Mouse (Mus musculus) MEL (cell line): Measurements from ENCODE around the gene Minos1. TPM values are rescaled to one million over a fixed set of nuclear protein-coding genes. Genes with fewer than 3 reads are reported as not detected.

Experiments
- DNase-seq: peaks from one replicate; pipeline ENCODE4 v3.0.0; 2011; ENCODE audit warnings: low read depth, low spot score
- H3K27ac ChIP-seq: 2 replicates; pipeline ENCODE4 v1.5.1; 2012; ENCODE audit warnings: low read depth, mild to moderate bottlenecking, control low read depth, low read length, moderate library complexity; ENCODE audit not compliant: control insufficient read depth
- H3K27me3 ChIP-seq, 2 experiments: fragments of 150-350 bp in 1 of 2; sonication (generic) in 1 of 2; 2 replicates each; pipeline ENCODE4 v1.6.1; 2012; ENCODE audit warnings: low read length in 2 of 2, mild to moderate bottlenecking in 2 of 2, improper control_type of control experiment in 1 of 2, moderate library complexity in 1 of 2; ENCODE audit not compliant: insufficient read depth in 2 of 2, control insufficient read depth in 1 of 2
- H3K36me3 ChIP-seq, 2 experiments: 2 replicates each; pipeline ENCODE4 v1.6.1; 2012 to 2014; ENCODE audit warnings: low read length in 2 of 2, improper control_type of control experiment in 1 of 2, inconsistent platforms in 1 of 2, mild to moderate bottlenecking in 1 of 2; ENCODE audit not compliant: insufficient read depth in 2 of 2, control insufficient read depth in 1 of 2
- H3K4me1 ChIP-seq, 2 experiments: fragments of 150-350 bp in 1 of 2; sonication (generic) in 1 of 2; 2 replicates each; pipeline ENCODE4 v1.6.1; 2012; ENCODE audit warnings: low read length in 2 of 2, improper control_type of control experiment in 1 of 2, mild to moderate bottlenecking in 1 of 2; ENCODE audit not compliant: insufficient read depth in 2 of 2, control insufficient read depth in 1 of 2
- H3K4me3 ChIP-seq, 2 experiments: fragments of 150-350 bp in 1 of 2; sonication (generic) in 1 of 2; 2 replicates each; pipeline ENCODE4 v1.5.1; 2012; ENCODE audit warnings: low read depth in 2 of 2, low read length in 2 of 2, mild to moderate bottlenecking in 2 of 2, moderate library complexity in 2 of 2, control low read depth in 1 of 2, improper control_type of control experiment in 1 of 2; ENCODE audit not compliant: control insufficient read depth in 1 of 2, insufficient read depth in 1 of 2
- H3K79me2 ChIP-seq: 2 replicates; pipeline ENCODE4 v1.6.1; 2012; ENCODE audit warnings: mild to moderate bottlenecking, low read length, moderate library complexity; ENCODE audit not compliant: control insufficient read depth, poor library complexity, insufficient read depth
- H3K9ac ChIP-seq: 2 replicates; pipeline ENCODE4 v1.6.1; 2012; ENCODE audit warnings: low read depth, mild to moderate bottlenecking, control low read depth, low read length, moderate library complexity; ENCODE audit not compliant: control insufficient read depth, poor library complexity, severe bottlenecking
- H3K9me3 ChIP-seq: fragments of 150-350 bp; sonication (generic); replicated peaks from 2 replicates; pipeline ENCODE4 v1.6.1; 2012; ENCODE audit warnings: mild to moderate bottlenecking, low read length, improper control_type of control experiment, moderate library complexity; ENCODE audit not compliant: insufficient read depth
- BHLHE40 ChIP-seq: IDR thresholded peaks from 2 replicates; pipeline ENCODE4 v1.6.1; 2012; ENCODE audit warnings: low read depth, mild to moderate bottlenecking, inconsistent platforms, low read length, improper control_type of control experiment, borderline replicate concordance
- CHD1 ChIP-seq: IDR thresholded peaks from 2 replicates; pipeline ENCODE4 v1.6.1; 2012; ENCODE audit warnings: low read depth, mild to moderate bottlenecking, inconsistent platforms, low read length, improper control_type of control experiment
- E2F4 ChIP-seq: IDR thresholded peaks from 2 replicates; pipeline ENCODE4 v1.6.1; 2011; ENCODE audit warnings: low read depth, low read length, improper control_type of control experiment, borderline replicate concordance
- ELF1 ChIP-seq: IDR thresholded peaks from 2 replicates; pipeline ENCODE4 v1.6.1; 2014; ENCODE audit warnings: low read depth, mild to moderate bottlenecking, inconsistent platforms, low read length, improper control_type of control experiment, moderate library complexity
- EP300 ChIP-seq, 2 experiments: IDR thresholded peaks; 2 replicates each; pipeline ENCODE4 v1.6.1; 2011; ENCODE audit warnings: improper control_type of control experiment in 2 of 2, low read length in 2 of 2, low read depth in 1 of 2, mild to moderate bottlenecking in 1 of 2
- GABPA ChIP-seq: IDR thresholded peaks from 2 replicates; pipeline ENCODE4 v1.6.1; 2012; ENCODE audit warnings: low read depth, mild to moderate bottlenecking, inconsistent platforms, low read length, improper control_type of control experiment, moderate library complexity
- JUND ChIP-seq: IDR thresholded peaks from 2 replicates; pipeline ENCODE4 v1.6.1; 2011; ENCODE audit warnings: low read depth, mild to moderate bottlenecking, improper control_type of control experiment, low read length
- MAZ ChIP-seq: IDR thresholded peaks from 2 replicates; pipeline ENCODE4 v1.6.1; 2012; ENCODE audit warnings: low read depth, mild to moderate bottlenecking, inconsistent platforms, low read length, improper control_type of control experiment
- MXI1 ChIP-seq: IDR thresholded peaks from 2 replicates; pipeline ENCODE4 v1.6.1; 2011; ENCODE audit warnings: mild to moderate bottlenecking, low read depth, low read length, improper control_type of control experiment
- MYC ChIP-seq: IDR thresholded peaks from 2 replicates; pipeline ENCODE4 v1.6.1; 2011; ENCODE audit warnings: low read depth, mild to moderate bottlenecking, low read length, improper control_type of control experiment, moderate library complexity
- NELFE ChIP-seq: IDR thresholded peaks from 2 replicates; pipeline ENCODE4 v1.6.1; 2011; ENCODE audit warnings: low read depth, low read length, improper control_type of control experiment
- POLR2A ChIP-seq, 2 experiments: IDR thresholded peaks; 2 replicates each; pipeline ENCODE4 v1.6.1; 2011 to 2012; ENCODE audit warnings: low read length in 2 of 2, mild to moderate bottlenecking in 2 of 2, control low read depth in 1 of 2, improper control_type of control experiment in 1 of 2, low read depth in 1 of 2, moderate library complexity in 1 of 2; ENCODE audit not compliant: control insufficient read depth in 1 of 2, insufficient read depth in 1 of 2, poor library complexity in 1 of 2
- POLR2AphosphoS2 ChIP-seq: IDR thresholded peaks from 2 replicates; pipeline ENCODE4 v1.6.1; 2011; ENCODE audit warnings: low read length, improper control_type of control experiment
- RCOR1 ChIP-seq: IDR thresholded peaks from 2 replicates; pipeline ENCODE4 v1.6.1; 2012; ENCODE audit warnings: low read depth, mild to moderate bottlenecking, inconsistent platforms, low read length, improper control_type of control experiment
- SMC3 ChIP-seq: IDR thresholded peaks from 2 replicates; pipeline ENCODE4 v1.6.1; 2011; ENCODE audit warnings: low read depth, low read length, improper control_type of control experiment
- TBP ChIP-seq: IDR thresholded peaks from 2 replicates; pipeline ENCODE4 v1.8.0; 2011; ENCODE audit warnings: low read depth, low read length, improper control_type of control experiment
- TCF12 ChIP-seq: IDR thresholded peaks from 2 replicates; pipeline ENCODE4 v1.6.1; 2014; ENCODE audit warnings: low read depth, mild to moderate bottlenecking, inconsistent platforms, low read length, improper control_type of control experiment, moderate library complexity
- UBTF ChIP-seq: IDR thresholded peaks from 2 replicates; pipeline ENCODE4 v1.6.1; 2012; ENCODE audit warnings: low read depth, mild to moderate bottlenecking, inconsistent platforms, low read length, improper control_type of control experiment, moderate library complexity, borderline replicate concordance; ENCODE audit not compliant: insufficient read depth
- USF2 ChIP-seq, 2 experiments: IDR thresholded peaks; 2 replicates each; pipeline ENCODE4 v1.6.1; 2011 to 2012; ENCODE audit warnings: improper control_type of control experiment in 2 of 2, low read length in 2 of 2, borderline replicate concordance in 1 of 2, inconsistent platforms in 1 of 2, low read depth in 1 of 2, mild to moderate bottlenecking in 1 of 2; ENCODE audit not compliant: insufficient read depth in 1 of 2
- ZC3H11A ChIP-seq: IDR thresholded peaks from 2 replicates; pipeline ENCODE4 v1.6.1; 2012; ENCODE audit warnings: low read depth, mild to moderate bottlenecking, inconsistent platforms, low read length, improper control_type of control experiment
- polyA plus RNA-seq, 2 experiments: library from polyadenylated mRNA; stranded (reverse) in 1 of 2; unstranded in 1 of 2; fragments of >175 nt in 1 of 2; fragments of >200 nt in 1 of 2; gene quantifications; 2 replicates each; pipeline versions ENCODE4 v1.2.1 to v1.2.4; 2012; ENCODE audit warnings: low replicate concordance in 2 of 2, low read depth in 1 of 2; ENCODE audit not compliant: insufficient read length in 2 of 2, insufficient read depth in 1 of 2, missing spikeins in 1 of 2
- total RNA-seq: library from RNA; depleted of rRNA; stranded (reverse); fragments of 300-350 nt; gene quantifications from 2 replicates; pipeline ENCODE4 v1.2.3, GENCODE M21; 2012

The Minos1 gene
- total and polyA plus RNA-seq, 3 experiments, result 163 to 401 TPM; not detected in 1

DNA sequence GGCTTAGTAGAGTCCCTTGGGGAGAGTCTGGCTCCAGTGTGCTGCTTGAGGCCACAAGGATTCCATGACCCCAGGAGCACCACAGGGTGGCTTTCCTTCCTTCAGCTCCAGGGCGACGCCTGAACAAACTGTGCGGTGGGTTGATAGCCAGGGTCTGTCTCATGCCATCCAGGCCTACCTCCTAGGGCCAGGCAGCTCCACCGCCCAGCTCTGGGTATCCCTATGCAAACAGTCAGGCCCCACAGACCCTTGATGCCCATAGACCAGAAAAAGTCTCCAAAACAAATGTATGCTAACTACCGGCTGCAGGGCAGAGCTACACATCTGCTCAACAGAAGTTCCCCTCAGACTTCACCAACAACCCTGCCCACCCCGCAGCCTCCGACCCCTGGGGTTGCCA lies 39.8 kb downstream of the Minos1 start:
- H3K79me2 ChIP-seq, result no peaks in the 10 kb centered on the region
- TF ChIP-seq GABPA (no peak), NELFE (no peak), BHLHE40 (no peak), TCF12 (no peak), TBP (no peak), JUND (no peak), SMC3 (no peak), ELF1 (no peak), MXI1 (no peak), EP300 (IDR thresholded peaks at IDR 0.05; ENCODE audit: low read depth in 1 of 2, low read length in 2 of 2) (no peak), USF2 (IDR thresholded peaks at IDR 0.05; ENCODE audit: borderline replicate concordance in 1 of 2, insufficient read depth in 1 of 2, low read depth in 1 of 2, low read length in 2 of 2) (no peak), POLR2A (IDR thresholded peaks at IDR 0.05; ENCODE audit: control insufficient read depth in 1 of 2, insufficient read depth in 1 of 2, low read depth in 1 of 2, low read length in 2 of 2, poor library complexity in 1 of 2) (no peak), POLR2AphosphoS2 (no peak)
- H3K27me3 ChIP-seq, result no peaks in the 10 kb centered on the region

DNA sequence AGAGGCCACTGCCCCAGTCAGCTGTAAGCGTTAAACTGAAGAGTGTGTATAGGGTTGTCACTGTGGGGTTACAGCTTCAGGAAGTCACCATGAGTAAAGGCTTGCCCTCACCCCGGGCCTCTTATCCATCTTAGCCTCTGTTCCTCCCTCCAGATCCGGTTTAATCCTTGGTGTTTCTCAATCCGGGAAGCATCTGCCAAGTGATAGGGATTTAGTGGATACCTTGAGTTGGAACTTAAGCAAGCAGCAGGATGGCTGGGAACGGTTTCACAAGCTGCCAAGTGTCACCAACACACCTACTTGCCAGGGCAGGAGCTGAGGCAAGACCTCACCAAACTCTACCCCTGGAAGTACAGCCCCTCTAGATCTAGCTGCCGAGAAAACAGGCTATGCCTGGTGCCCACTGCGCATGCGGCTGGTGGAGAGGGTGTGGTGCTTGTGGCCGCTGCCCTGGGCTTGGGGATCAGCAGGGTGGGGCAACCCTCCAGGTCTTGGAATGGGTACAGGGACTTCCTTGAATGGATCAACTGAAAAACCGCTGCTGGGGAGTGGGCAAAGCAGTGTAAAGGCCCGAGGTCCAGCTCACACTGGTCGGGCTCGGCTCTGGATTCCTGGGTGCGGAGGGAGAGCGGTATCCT lies 40.5 kb downstream of the Minos1 start:
- no peak for TF ChIP-seq POLR2AphosphoS2
- TF ChIP-seq MYC, result no peak
- TF ChIP-seq UBTF, result no peak
- TF ChIP-seq E2F4, result no peak
- no peak for TF ChIP-seq BHLHE40
- TF ChIP-seq RCOR1, result no peak
- no peak for TF ChIP-seq CHD1
- no peak for TF ChIP-seq ZC3H11A
- TF ChIP-seq MAZ, result no peak
- no peak for TF ChIP-seq GABPA
- H3K27me3 ChIP-seq, result no peaks in the 10 kb centered on the region
- no peak for DNase-seq

More for the DNA sequence above, 39.8 kb downstream of the Minos1 start:
- DNase-seq, result no peak
- no peak overlapping the region for H3K27ac ChIP-seq
- no peaks in the 10 kb centered on the region for H3K36me3 ChIP-seq
- no peak overlapping the region for H3K4me3 ChIP-seq
- no peak overlapping the region for H3K9ac ChIP-seq
- H3K9me3 ChIP-seq, result no peaks in the 10 kb centered on the region
- no peaks in the 10 kb centered on the region for H3K4me1 ChIP-seq

More for the DNA sequence above, 40.5 kb downstream of the Minos1 start:
- Histone ChIP-seq H3K36me3 (no peaks in the 10 kb centered on the region), H3K79me2 (no peaks in the 10 kb centered on the region), H3K27ac (no peak overlapping the region), H3K9me3 (no peaks in the 10 kb centered on the region), H3K4me1 (no peaks in the 10 kb centered on the region), H3K4me3 (no peak overlapping the region), H3K9ac (no peak overlapping the region)
